Mouse (Mus musculus) retina, embryonic 14.5 days (tissue): ENCODE measurements around the gene Ccdc62.
A peak's percentile ranks its signal among the peaks of the same experiment; 100 is the strongest.

Experiments used
- DNase-seq: peaks from one replicate; pipeline ENCODE4 v3.0.0-alpha.2; 2015; ENCODE audit warnings: low spot score

The Ccdc62 gene

GRCm38 (mm10) chr5:124003375-124003774, 72.9 kb downstream of the Ccdc62 start:
- DNase-seq: no peak

DNA sequence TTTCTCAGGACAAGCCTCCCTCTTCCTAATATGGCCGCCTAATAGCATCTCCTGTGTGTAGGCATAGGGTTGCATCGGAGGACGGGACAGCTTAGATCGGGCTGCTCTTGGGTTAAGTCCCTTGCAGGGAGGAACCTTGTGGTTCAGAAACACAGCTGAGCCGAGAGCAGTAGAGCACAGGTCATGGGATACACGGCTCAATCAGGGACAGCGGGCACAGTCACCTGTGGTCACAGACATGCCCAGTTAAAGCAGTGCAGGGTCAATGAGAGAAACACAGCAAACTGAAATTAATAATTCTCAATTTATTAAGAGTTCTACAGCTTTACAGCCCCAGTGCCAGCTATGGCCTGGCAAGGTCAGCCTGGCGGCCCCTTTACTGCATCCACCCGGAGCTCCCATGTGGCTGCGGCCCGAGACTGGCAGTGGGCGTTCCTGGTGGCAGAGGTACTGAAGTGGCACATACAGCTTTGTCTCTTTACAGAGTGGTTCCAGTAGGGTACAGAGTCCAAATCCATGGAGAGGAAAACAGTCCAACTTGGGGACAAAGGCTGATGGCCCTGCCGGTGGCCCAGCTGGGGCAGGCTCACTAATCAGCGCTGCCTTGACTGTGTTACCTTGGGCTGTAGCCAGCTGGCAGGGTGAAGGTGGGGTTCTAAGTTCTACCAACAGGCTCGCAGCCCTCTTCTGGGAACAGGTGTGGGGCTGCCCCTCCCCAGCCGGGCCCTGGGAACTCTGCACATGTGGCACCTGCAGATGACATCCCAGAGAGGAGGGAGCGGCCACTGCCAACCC, 74.1 kb downstream of the Ccdc62 start:
- DNase-seq: no peak

GRCm38 (mm10) chr5:124005151-124005500, 74.6 kb downstream of the Ccdc62 start:
- DNase-seq: no peak

- no peak for DNase-seq
These were observed 75.1 kb downstream of the Ccdc62 start for GRCm38 (mm10) chr5:124005591-124005990.

- DNase-seq: no peak
These were observed 75.8 kb downstream of the Ccdc62 start for GRCm38 (mm10) chr5:124006082-124006873.

DNA sequence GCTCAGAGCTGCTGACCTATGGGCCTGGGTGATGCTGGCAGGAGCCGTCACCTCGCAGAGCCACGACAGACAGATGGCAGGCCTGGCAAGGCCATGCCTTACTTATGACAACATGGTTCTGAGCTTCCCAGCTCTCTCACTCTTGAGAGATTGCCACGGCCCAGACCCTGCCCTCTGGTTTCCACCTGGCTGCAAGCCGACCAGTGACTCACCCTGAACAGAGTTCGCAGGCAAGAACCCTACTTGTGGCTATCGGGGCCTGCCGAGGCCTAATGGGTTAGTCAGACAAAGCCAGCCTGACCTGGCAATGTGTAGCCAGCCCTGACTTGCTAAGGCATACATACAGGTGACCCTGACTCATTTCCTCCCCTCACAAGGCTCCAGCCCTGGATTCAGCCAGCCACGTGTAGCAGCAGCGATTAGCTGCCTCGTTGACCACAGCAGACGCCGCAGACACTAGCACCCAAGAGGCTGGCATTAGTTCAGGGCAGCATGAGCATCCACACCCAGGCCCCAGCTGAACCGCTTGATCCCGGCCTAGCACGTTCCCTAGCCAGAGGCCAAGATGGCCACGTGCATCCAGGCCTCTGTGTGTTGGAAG, 76.5 kb downstream of the Ccdc62 start:
- no peak for DNase-seq

DNA sequence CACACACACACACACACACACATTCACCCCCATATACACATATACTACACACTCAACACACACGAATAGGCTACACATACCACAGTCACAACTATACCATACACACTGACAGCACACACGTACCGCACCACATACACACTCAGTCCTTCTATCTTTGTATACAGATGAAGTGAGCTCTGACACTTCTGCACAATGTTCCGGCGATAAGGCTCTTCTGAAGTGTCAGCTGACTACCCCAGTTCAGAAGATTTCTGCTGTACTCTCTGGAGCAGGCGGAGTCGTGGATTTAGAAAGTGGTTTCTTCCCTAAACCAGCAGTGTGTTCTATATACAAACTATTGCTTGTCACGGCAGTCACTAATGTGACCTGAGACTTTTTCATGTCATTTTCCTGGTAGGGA, 79.6 kb downstream of the Ccdc62 start:
- no peak for DNase-seq

- peak; percentile 67 for DNase-seq
These were observed 80.6 kb downstream of the Ccdc62 start for GRCm38 (mm10) chr5:124010910-124011655.

DNA sequence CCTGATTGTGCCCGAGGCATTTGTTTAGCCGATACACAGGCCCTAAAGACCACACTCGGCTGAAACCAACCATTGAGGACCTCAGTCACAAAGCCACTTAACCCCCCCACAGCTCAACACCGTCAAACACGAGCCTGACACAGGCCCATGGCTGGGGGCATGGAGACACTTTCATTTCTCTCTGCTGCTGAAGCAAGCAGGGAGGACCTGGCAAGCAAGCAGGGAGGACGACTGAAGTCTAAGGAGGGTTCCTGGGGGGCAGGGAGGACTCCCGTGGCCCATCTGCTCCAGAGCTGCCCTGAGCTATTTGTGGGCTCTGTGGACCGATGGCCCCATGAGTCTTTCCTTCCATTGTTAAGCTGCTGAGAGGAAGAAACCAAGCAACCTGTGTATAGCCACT, 81.4 kb downstream of the Ccdc62 start:
- DNase-seq: no peak

DNA sequence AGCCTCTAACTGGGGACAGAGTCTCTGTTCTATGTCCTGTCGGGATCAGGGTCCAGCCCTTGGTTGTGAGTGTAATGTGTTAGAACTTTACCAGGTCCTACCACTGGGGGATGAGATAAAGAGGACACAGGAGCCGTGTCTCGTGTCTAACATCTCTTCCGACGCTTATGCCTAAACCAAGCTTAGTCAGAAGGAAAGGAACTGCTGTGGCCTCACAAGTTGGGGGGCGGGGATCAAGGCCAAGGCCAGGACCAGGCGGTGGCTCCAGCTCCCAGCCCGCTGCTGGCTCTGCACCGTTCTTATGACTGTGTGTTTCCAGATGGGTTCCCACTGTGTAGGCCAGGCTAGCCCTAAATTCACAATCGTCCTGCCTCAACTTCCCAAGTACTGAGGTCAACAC, 82.4 kb downstream of the Ccdc62 start:
- DNase-seq: no peak

DNA sequence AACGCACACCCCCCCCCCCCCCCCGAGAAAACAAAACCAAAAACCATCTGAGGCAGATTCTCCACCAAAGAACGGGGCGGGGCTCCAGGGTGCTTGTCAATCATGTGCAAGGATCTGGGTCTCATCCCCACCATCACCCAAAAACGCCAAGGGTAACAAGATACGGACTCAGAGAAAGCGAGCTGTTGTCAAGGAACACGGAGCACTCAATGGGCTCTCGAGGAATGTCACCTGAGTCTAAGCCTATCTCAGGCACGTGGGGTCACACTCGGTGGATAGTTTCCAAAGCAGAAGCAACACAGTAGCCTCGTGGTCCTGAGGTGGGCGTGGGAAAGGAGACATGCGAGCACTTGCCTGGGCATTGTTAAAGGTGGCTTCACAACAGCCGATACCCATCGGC, 83.3 kb downstream of the Ccdc62 start:
- no peak for DNase-seq

DNA sequence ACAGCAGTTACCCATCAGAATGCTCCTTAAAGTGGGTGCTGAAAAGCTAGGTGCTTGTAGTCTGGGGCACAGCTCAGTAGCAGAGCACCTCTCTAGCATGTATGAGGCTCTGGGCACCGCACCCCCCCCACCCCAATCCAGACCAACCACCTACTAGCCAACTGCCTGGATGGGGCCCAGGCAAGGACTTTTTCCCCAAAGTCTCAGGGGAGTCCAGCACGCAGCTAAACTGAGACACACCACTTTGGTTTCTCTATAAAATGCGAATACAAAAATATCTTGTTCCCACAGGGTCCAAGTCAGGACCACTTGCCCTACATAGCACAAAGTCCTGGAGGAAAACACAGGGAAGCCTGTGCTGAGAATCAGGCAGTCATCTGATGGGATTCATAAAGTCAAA, 83.7 kb downstream of the Ccdc62 start:
- DNase-seq: no peak

- DNase-seq: peak; percentile 48
These were observed 84.3 kb downstream of the Ccdc62 start for GRCm38 (mm10) chr5:124014791-124015251.

DNA sequence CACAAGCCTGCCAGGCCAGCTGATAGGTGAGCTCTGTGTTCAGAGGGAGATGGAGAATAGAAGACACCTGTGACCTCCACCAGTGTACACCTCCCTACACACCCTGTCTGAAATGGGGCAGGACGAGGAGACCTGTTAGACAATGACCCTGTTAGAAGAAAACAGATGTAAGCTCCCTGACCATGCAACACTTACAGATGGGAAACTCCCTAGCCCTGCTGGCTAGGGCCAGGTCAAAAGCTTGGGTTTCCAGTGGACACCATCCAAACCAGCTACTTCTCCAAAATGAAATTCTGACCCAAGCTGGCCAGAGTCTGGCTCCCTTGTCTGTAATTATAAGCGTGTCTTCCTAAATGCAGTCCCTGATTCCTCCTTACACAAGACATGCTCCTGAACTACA, 85.2 kb downstream of the Ccdc62 start:
- DNase-seq: no peak

GRCm38 (mm10) chr5:124016291-124016821, 85.9 kb downstream of the Ccdc62 start:
- DNase-seq: no peak

DNA sequence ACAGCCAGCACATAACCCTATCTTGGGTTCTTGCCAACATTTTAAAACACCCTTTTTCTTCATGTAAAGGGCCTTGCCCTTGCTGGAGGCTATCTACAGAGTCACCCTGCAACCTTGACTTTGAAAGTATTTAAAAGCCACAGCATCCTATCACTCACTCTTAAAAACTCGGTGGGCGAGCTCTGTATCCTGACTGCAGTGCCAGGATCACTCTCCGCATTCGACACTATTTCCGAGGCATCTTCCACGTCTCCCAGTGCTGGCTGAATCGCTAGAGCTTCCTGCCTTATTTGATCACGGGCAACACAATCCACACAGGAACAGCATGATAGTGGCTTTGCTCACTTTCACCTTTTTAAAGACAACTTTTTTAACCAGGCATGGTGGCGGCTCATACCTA, 87.5 kb downstream of the Ccdc62 start:
- no peak for DNase-seq

DNA sequence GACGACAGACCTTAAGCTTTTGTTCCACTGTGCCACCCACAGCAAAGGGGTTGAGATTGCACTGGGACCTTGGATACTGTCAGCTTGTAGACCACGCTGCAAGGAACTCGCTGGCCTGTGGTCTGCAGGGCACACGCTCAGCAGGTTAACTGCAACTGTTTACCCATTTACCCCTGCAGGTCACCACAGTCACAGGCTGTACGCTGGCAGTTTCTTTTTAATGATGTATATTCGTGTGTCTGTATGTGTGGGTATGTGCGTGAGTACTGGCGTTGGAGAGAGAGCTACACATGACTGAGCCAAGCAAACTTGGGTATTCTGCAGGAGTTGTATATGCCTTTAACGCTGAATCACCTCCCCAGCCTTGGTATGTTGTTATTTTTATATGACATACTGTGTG, 88.2 kb downstream of the Ccdc62 start:
- no peak for DNase-seq
